Mouse (Mus musculus): Measurements from ENCODE around the gene Prpf3. TPM values are rescaled to one million over a fixed set of nuclear protein-coding genes. Genes with fewer than 3 reads are reported as not detected.
"Not testable (repeated sequence)": the region's sequence is repeated elsewhere in the genome, so short reads cannot be mapped to it uniquely, and the experiment has no call there.

The Prpf3 gene
- polyA plus RNA-seq, 1 experiment from 2014 or later = 51.5 TPM

DNA sequence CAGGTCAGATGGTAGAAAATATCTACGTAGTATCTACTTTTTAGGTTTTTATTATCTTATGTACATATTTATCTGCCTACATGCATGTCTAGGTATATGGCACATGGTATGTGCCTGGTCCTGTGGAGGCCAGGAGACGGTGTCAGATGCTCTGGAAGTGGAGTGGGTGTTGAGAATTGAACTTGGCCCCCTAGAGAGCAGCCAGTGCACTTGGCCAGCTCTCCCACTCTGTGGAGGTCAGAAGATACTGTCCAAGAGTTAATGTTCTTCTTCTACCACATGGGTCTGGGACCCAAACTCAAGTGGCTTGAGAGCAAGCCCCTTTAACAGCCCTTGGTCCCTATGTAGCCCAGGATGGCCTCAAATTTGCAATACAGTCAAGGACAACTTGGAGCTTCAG lies 11.7 kb upstream of the Prpf3 start:
- H3K36me3 ChIP-seq = peaks cover 74% of the 10 kb centered on the region
- 98% methylated on average over 2 of the region's 2 CpGs for WGBS
- no peak for DNase-seq (ENCODE audit: low spot score)

DNA sequence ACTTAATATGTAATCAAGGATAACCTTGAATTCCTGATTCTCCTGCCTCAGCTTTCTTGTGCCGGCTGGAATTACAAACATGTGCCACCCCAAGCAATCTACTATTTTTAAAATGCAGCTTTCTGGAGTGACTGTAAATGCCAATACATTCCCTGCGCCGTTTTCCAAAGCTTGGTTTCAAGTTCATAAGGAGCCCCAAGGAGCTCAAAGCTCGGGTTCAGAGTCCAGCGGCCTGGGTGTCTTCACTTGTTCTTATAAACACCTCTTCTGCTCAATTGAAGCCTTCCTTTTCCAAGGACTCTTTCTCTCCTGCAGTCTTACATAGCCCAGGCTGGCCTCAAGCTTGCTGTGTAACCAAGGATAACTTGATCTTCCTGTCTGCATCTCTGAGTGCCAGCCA lies 10.4 kb upstream of the Prpf3 start:
- Histone ChIP-seq H3K36me3 (peaks cover 86% of the 10 kb centered on the region), H3K4me3 (no peak overlapping the region), H3K9me3 (no peaks in the 10 kb centered on the region), H3K4me1 (replicated peaks) (peaks cover 12% of the 10 kb centered on the region), H3K27ac (no peak overlapping the region), H3K27me3 (ENCODE audit: insufficient read depth, poor library complexity, severe bottlenecking) (no peaks in the 10 kb centered on the region)
- no peak for DNase-seq (ENCODE audit: low spot score)
- WGBS = 92% methylated on average over 5 of the region's 5 CpGs

More for the DNA sequence above, 11.7 kb upstream of the Prpf3 start:
- Histone ChIP-seq H3K9me3 (no peaks in the 10 kb centered on the region), H3K27me3 (ENCODE audit: insufficient read depth, poor library complexity, severe bottlenecking) (no peaks in the 10 kb centered on the region), H3K27ac (no peak overlapping the region), H3K4me1 (replicated peaks) (peaks cover 20% of the 10 kb centered on the region), H3K4me3 (no peak overlapping the region)

DNA sequence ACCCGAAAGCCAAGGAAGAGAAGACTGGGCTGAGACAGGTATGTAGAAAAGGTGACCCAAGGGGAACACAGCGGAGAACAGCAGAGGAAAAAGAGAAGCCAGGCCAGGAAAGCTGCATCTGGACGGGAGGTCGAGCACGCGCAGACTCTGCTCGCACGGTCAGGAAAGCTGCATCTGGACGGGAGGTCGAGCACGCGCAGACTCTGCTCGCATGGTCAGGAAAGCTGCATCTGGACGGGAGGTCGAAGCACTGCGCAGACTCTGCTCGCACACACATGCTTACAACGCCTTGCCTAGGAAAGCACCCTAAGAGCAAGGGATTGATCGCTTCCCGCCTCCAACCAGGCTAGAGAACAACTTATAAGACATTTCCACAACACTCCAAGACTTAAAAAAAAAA lies 9.9 kb upstream of the Prpf3 start:
- Histone ChIP-seq H3K36me3 (peaks cover 86% of the 10 kb centered on the region), H3K9me3 (no peaks in the 10 kb centered on the region), H3K27ac (no peak overlapping the region), H3K4me1 (replicated peaks) (peaks cover 7% of the 10 kb centered on the region), H3K4me3 (no peak overlapping the region), H3K27me3 (ENCODE audit: insufficient read depth, poor library complexity, severe bottlenecking) (no peaks in the 10 kb centered on the region)
- DNase-seq (ENCODE audit: low spot score) = no peak
- WGBS = 92% methylated on average over 20 of the region's 20 CpGs

DNA sequence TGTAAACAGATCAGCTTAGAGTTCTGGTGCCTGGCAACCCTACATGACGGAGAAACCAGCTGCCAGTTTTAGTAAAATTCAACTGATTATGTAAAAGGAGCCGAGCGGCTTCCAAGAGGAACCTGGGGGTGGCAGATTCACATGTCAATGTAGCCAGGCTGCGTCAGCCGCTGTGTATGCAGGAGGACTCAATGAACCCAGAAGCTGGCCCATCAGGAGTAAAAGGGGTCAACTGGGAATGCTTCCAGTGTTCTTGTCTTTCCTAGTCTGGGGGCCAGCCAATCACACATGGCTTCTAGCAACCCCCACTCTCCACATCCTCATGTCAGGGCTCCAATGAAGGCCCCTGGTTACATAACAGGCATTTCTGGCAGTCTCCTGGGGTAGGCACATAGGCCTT lies 9.4 kb upstream of the Prpf3 start:
- no peak overlapping the region for H3K4me3 ChIP-seq
- no peaks in the 10 kb centered on the region for H3K9me3 ChIP-seq
- H3K4me1 ChIP-seq (replicated peaks) = peaks cover 2% of the 10 kb centered on the region
- H3K36me3 ChIP-seq = peaks cover 82% of the 10 kb centered on the region
- H3K27me3 ChIP-seq (ENCODE audit: insufficient read depth, poor library complexity, severe bottlenecking) = no peaks in the 10 kb centered on the region
- WGBS = 95% methylated on average over 5 of the region's 5 CpGs
- no peak for DNase-seq (ENCODE audit: low spot score)
- no peak overlapping the region for H3K27ac ChIP-seq

DNA sequence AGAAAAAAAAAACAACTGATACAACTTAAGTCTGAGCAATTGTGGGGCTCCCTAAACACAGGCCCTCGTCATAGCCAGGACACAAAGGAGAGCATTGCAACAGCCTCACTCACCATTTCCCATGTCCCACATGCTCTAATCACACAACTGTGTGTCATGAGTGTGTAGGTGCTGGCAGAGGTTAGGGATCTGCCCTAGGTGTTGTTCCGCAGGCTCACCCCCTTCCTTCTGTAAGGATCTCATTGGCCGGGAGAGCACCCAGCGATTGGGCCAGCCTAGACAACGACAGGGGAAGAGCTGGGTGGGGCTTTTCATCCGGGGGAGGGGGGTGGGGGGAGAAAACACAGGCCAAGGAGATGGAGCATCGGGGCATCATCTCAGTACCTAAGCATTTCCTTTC lies 7.9 kb upstream of the Prpf3 start:
- no peak for DNase-seq (ENCODE audit: low spot score)
- Histone ChIP-seq H3K27me3 (ENCODE audit: insufficient read depth, poor library complexity, severe bottlenecking) (no peaks in the 10 kb centered on the region), H3K4me1 (replicated peaks) (no peaks in the 10 kb centered on the region), H3K4me3 (no peak overlapping the region), H3K9me3 (no peaks in the 10 kb centered on the region), H3K36me3 (peaks cover 69% of the 10 kb centered on the region), H3K27ac (no peak overlapping the region)
- WGBS = 81% methylated on average over 7 of the region's 7 CpGs

DNA sequence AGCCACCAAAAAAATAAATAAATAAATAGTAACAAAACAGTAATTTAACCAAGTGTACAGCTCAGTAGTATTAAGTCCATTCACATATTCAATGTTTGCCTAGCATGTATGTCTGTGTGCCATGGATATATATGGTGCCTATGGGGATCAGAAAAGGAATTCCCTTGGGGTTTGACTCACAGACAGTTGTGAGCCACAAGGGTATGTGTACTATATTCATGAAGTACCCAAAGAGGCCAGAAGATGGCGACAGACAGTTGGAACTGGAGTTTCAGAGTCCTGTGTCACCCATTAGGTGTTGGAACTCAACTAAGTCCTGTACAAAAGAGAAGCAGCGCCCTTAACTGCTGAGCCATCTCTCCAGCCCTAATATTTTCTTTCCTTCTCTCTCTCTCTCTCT lies 6.1 kb upstream of the Prpf3 start:
- no peaks in the 10 kb centered on the region for H3K27me3 ChIP-seq (ENCODE audit: insufficient read depth, poor library complexity, severe bottlenecking)
- H3K27ac ChIP-seq = no peak overlapping the region
- WGBS = 39% methylated on average over 2 of the region's 2 CpGs
- H3K9me3 ChIP-seq = no peaks in the 10 kb centered on the region
- H3K4me1 ChIP-seq (replicated peaks) = no peaks in the 10 kb centered on the region
- H3K4me3 ChIP-seq = no peak overlapping the region
- peaks cover 51% of the 10 kb centered on the region for H3K36me3 ChIP-seq
- peak; percentile 50 for DNase-seq (ENCODE audit: low spot score)

DNA sequence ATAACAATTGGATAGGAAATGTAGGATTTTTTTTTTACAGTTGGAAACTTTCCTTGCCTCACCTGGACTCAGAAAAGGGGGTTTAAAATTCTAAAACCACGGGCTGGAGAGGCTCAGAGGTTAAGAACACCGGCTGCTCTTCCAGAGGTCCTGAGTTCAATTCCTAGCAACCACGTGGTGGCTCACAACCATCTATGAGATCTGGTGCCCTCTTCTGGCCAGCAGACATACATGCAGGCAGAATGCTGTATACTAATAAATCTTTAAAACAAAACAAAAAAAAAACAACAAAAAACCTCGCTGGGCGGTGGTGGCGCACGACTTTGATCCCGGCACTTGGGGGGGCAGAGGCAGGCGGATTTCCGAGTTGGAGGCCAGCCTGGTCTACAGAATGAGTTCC lies 5.5 kb upstream of the Prpf3 start:
- Histone ChIP-seq H3K9me3 (no peaks in the 10 kb centered on the region), H3K4me1 (replicated peaks) (no peaks in the 10 kb centered on the region; the same call in 1 of the 2 replicates), H3K27me3 (ENCODE audit: insufficient read depth, poor library complexity, severe bottlenecking) (no peaks in the 10 kb centered on the region), H3K36me3 (peaks cover 45% of the 10 kb centered on the region), H3K4me3 (no peak overlapping the region), H3K27ac (no peak overlapping the region)
- DNase-seq (ENCODE audit: low spot score) = no peak
- 78% methylated on average over 10 of the region's 10 CpGs for WGBS

DNA sequence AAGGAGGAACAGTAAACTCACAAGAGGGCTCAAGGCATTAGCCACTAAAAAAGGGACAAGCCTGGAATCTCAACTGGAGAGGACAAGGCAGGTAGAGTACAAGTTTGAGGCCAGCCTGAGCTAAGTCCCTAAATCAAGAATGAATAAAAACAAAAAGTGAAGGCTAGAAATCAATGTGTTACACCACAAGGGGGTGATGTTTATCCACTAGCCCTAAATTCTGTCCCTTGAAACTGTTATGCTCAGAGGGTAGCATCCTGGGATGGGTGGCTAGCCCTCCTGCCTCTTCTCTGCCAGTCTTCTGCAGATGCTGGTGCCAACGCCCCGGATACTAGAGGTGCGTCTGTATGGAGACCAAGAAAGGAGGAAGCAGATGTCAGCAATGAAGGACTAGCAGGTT lies 4.6 kb upstream of the Prpf3 start:
- Histone ChIP-seq H3K9me3 (no peaks in the 10 kb centered on the region), H3K4me1 (replicated peaks) (no peaks in the 10 kb centered on the region; the same call in 1 of the 2 replicates), H3K4me3 (no peak overlapping the region), H3K27me3 (ENCODE audit: insufficient read depth, poor library complexity, severe bottlenecking) (no peaks in the 10 kb centered on the region), H3K36me3 (peaks cover 38% of the 10 kb centered on the region), H3K27ac (no peak overlapping the region)
- no peak for DNase-seq (ENCODE audit: low spot score)
- 80% methylated on average over 3 of the region's 3 CpGs for WGBS

DNA sequence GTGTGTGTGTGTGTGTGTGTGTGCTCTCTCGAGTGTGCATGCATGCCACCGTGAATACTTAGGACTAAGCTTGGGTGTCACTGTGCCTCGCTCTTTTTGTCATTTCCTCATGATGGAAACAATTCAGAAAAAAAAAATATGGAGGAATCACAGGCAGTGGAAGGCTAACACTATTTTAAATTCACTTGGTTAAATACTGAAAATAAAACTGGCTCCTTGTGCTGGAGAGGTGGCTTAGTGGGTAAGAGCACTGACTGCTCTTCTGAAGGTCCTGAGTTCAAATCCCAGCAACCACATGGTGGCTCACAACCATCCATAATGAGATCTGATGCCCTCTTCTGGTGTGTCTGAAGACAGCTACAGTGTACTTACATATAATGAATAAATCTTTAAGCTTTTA lies 2.6 kb upstream of the Prpf3 start:
- not testable (repeated sequence) for DNase-seq (ENCODE audit: low spot score); H3K27ac ChIP-seq; H3K4me3 ChIP-seq; H3K4me1 ChIP-seq (replicated peaks); H3K27me3 ChIP-seq (ENCODE audit: insufficient read depth, poor library complexity, severe bottlenecking); H3K9me3 ChIP-seq
- WGBS = 84% methylated on average over 3 of the region's 3 CpGs
- H3K36me3 ChIP-seq = peaks cover 22% of the 10 kb centered on the region

DNA sequence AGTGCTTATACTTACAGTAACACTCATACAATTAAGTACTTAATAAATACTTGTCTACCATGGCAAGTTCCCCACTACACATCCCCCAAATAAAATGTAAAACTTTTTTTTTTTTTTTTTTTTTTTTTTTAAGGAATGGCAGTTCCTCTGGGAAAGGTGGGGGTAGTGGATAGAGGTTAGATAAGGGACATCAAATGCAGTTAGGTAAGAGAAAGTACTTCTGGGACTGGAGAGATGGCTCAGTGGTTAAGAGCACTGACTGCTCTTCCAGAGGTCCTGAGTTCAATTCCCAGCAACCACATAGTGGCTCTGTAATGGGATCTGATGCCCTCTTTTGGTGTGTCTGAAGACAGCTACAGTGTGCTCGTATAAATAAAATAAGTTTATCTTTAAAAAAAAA lies 1.4 kb upstream of the Prpf3 start:
- WGBS = 78% methylated on average over 1 of the region's 1 CpGs
- H3K36me3 ChIP-seq = peaks cover 24% of the 10 kb centered on the region
- not testable (repeated sequence) for H3K9me3 ChIP-seq; H3K4me1 ChIP-seq (replicated peaks); H3K4me3 ChIP-seq; H3K27ac ChIP-seq; DNase-seq (ENCODE audit: low spot score); H3K27me3 ChIP-seq (ENCODE audit: insufficient read depth, poor library complexity, severe bottlenecking)

DNA sequence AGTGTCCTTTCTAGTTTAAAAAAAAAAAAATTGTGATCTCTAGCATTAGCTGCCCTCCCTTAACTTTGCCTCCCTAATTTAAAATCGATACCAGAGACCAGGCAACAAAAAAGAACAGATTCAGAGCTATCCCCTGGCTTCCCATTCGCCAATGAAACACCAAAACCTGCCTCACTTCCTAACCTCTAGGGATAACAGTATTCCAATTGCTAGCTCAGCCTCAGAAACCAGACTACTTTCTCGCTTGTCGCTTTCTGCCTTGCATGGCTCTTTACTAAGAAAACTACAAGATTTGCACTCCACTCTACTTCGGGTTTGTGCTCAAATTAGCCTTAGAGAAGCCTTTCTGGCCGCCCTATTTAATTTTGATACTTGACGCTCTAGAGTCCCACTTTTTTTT lies 430 bp upstream of the Prpf3 start:
- peaks cover 24% of the 10 kb centered on the region for H3K36me3 ChIP-seq

DNA sequence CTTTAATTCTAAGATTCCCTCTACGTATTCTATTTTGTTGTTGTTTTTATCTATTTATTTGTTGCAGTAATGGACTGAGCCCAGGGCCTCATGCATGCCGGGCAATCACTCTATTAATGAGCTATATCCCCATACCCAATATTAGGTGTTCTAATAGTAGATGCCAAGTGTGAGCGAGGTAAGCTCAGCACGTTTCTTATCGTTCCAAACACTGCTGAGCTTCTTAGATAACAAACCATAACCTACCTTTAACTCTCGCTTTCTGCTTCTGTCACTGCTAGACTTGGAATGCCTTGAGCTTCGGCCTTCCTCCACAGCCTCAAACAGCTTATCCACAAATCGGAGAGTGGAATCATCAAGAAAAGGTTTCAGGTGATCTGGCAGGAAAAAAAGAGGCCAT lies 4.4 kb downstream of the Prpf3 start:
- H3K27ac ChIP-seq = no peak overlapping the region
- no peak for DNase-seq (ENCODE audit: low spot score)
- peaks cover 6% of the 10 kb centered on the region for H3K4me1 ChIP-seq (replicated peaks)
- H3K9me3 ChIP-seq = no peaks in the 10 kb centered on the region
- H3K36me3 ChIP-seq = peaks cover 72% of the 10 kb centered on the region
- H3K4me3 ChIP-seq = no peak overlapping the region
- no peaks in the 10 kb centered on the region for H3K27me3 ChIP-seq (ENCODE audit: insufficient read depth, poor library complexity, severe bottlenecking)
- 95% methylated on average over 8 of the region's 8 CpGs for WGBS

More for the DNA sequence above, 430 bp upstream of the Prpf3 start:
- Histone ChIP-seq H3K27ac (peak overlapping the region; percentile 93), H3K27me3 (ENCODE audit: insufficient read depth, poor library complexity, severe bottlenecking) (no peaks in the 10 kb centered on the region), H3K4me3 (peak overlapping the region; percentile 96), H3K9me3 (no peaks in the 10 kb centered on the region), H3K4me1 (replicated peaks) (peaks cover 6% of the 10 kb centered on the region)
- 29% methylated on average over 7 of the region's 7 CpGs for WGBS
- DNase-seq (ENCODE audit: low spot score) = no peak

DNA sequence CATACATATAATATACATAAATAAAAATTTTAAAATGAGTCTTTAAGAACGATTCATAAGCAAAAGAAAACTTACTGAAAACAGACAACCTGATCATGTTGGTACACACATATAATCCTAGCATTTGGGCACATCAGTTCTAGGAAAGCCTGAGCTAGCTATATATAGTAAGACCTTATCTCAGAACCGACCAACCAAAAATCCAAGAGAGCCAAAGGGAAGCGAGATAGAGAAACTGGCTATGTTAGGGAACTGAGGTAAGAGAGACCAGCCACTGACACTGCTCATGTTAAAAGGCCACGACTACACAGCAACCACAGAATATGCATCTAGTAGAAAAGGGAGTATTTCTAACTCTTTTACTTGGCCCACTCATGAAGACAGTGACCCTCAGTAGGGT lies 5.1 kb downstream of the Prpf3 start:
- Histone ChIP-seq H3K4me3 (no peak overlapping the region), H3K27me3 (ENCODE audit: insufficient read depth, poor library complexity, severe bottlenecking) (no peaks in the 10 kb centered on the region), H3K36me3 (peaks cover 79% of the 10 kb centered on the region), H3K9me3 (no peaks in the 10 kb centered on the region), H3K4me1 (replicated peaks) (peaks cover 6% of the 10 kb centered on the region), H3K27ac (no peak overlapping the region)
- no peak for DNase-seq (ENCODE audit: low spot score)
- 88% methylated on average over 4 of the region's 4 CpGs for WGBS

DNA sequence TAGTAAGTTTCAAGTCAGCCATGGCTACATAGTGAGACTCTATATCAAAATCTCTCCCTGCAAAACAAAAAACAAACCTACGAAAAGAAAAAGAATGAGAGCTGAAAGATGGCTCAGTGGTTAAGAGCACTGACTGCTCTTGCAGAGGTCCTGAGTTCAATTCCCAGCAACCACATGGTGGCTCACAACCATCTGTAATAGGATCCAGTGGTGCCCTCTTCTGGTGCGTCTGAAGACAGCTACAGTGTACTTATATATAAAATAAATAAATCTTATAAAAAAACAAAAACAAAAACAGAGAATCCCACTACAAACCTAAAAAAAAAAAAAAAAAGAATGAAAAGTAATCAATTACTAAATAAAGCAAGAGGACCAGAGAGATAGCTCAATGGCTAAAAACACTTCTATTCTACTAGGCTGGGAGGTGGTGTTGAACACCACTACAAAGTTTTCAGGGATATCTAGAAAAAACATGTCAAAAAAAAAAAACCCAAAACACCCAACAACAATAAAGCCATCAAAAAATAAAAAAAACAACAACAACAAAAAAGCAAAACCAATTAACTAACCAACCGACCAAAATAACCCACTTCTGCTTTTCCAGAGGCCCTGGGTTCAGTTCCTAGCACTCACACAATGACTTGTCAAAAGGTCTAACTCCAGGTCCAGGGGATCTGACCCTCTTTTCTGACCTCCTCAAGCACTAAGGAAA lies 13.0 kb downstream of the Prpf3 start:
- no peak overlapping the region for H3K27ac ChIP-seq
- WGBS = 90% methylated on average over 3 of the region's 3 CpGs
- DNase-seq (ENCODE audit: low spot score) = no peak
- no peaks in the 10 kb centered on the region for H3K9me3 ChIP-seq
- H3K4me1 ChIP-seq (replicated peaks) = no peaks in the 10 kb centered on the region
- H3K36me3 ChIP-seq = peaks cover 99% of the 10 kb centered on the region
- H3K27me3 ChIP-seq (ENCODE audit: insufficient read depth, poor library complexity, severe bottlenecking) = no peaks in the 10 kb centered on the region
- H3K4me3 ChIP-seq = no peak overlapping the region
